Mouse (Mus musculus) cerebellum, postnatal 36 days (tissue): ENCODE results near the gene Spef1.

ENCODE experiments used
- DNase-seq, 2 experiments: peaks; one replicate each; pipeline ENCODE4 v3.0.0; 2021 to 2022; ENCODE audit warnings: mixed read lengths in 2 of 2

Spef1 gene

GRCm38 (mm10) chr2:131140533-131140905 is 46.6 kb downstream of the Spef1 start:
- DNase-seq, result no peak

- no peak for DNase-seq
These were observed 47.1 kb downstream of the Spef1 start for GRCm38 (mm10) chr2:131139886-131140532.

DNA sequence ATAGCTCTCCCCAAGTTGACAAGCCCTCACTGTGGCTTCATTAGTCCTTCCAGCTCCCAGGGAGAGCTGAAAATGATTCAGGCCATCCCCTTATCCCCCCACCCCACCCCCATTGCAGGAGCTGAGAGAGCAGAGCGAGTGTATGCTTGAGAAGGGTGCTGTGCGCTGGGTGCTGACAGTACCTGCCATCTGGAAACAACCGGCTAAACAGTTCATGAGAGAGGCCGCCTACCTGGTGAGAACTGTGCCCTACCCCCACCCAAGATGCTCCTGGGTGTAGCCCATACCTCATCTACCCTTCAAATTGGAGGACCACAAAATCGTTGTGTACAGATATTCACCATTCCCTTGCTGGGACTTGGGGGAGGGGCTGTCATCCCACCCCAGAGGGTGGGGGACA is 47.8 kb downstream of the Spef1 start:
- DNase-seq, result no peak

- DNase-seq, result no peak
These were observed 48.3 kb downstream of the Spef1 start for GRCm38 (mm10) chr2:131138760-131139159.

DNA sequence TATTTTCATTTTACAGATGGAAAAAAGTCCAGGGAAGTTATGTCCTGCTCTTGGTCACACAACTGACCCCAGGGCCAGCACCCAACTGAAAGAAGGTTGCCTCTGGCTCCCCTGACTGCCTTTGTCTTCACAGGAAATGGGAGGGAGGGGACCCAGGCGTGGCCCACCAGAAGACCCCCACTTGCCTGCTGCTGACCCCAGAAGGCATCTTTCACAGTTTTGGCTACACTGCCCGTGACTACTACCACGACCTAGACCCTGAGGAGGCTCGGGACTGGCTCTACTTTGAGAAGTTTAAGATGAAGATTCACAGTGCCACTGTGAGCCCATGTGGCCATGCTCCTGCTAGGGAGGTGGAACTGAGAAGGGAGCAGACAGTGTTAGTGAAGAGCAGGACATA is 48.8 kb downstream of the Spef1 start:
- DNase-seq, result no peak

DNA sequence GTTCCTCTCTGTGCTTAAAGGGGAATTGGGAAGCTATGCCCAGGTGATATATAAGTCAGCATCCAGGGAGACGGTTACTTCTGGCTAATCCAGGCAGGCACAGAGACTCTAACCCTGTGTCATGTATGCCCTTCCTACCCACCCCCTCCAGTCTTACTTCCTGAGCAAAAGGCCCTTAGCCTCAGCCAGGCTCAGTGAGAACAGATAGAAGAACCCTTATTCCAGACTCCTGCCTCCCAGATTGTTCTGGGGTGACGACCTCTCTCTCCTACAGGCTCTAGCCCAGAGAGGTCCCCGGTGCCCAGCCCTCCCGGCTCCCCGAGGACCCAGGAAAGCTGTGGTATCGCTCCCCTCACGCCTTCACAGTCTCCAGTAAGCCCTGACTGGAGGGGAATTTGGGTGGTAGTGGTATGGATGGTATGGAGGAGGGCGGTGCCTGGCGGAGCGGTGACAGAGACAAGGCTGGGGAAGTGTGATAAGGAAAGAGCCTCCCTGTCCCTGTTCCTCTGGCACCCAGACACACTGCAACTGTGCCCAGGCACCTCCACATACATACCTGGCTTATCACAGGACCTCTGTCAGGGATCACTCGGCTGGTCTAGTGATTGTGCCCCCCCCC is 51.5 kb downstream of the Spef1 start:
- DNase-seq, result no peak

GRCm38 (mm10) chr2:131134826-131135400 is 52.2 kb downstream of the Spef1 start:
- DNase-seq, result no peak

DNA sequence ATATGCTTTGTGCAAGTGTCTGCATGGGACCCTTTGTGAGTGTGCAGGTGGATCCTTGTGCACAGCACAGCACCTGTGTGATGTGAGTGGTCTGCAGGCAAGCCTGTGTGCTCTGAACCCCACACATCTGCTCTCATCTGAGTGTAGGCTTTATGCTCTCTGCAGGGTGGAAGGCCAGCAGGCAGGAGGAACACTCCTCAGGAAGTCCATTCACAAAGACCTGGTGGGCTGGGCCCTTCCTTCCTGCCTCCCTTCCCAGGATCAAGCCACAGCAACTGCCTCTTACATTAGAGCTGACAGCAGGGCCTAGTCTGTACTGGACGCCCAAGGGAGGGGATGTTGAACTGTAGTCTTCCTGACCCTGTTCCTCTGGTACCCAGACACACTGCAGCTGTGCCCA is 52.7 kb downstream of the Spef1 start:
- no peak for DNase-seq

- DNase-seq, result no peak
These were observed 54.0 kb downstream of the Spef1 start, which contains the start of gene Gm11037 for GRCm38 (mm10) chr2:131132930-131133547. Gm11037 (plus strand) TSS chr2:131133497.

GRCm38 (mm10) chr2:131132111-131132888 is 54.8 kb downstream of the Spef1 start:
- DNase-seq, result no peak

- DNase-seq, result no peak
These were observed 56.2 kb downstream of the Spef1 start for GRCm38 (mm10) chr2:131130849-131131248.

- no peak for DNase-seq
These were observed 57.2 kb downstream of the Spef1 start for GRCm38 (mm10) chr2:131129836-131130235.

GRCm38 (mm10) chr2:131128636-131129157 is 58.4 kb downstream of the Spef1 start:
- DNase-seq, result no peak

DNA sequence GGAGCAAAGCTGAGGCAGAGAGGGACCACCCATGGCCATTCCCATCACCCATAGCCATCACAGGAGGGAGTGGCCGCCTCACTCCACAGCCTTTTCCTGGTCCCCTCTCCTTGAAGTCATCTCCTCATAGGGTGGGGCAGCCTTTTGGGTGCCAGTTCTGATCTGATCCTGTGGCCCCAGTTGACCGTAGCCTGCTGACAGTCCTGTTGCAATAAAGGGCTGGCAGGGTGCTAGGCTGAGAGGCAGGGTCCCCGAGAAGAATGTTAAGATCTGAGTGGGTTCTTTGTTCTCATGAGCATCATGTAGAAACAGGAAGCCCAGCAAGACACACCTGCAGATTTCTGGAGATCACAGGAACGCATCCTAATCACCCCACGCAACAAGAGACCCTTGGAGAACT is 58.9 kb downstream of the Spef1 start:
- no peak for DNase-seq

DNA sequence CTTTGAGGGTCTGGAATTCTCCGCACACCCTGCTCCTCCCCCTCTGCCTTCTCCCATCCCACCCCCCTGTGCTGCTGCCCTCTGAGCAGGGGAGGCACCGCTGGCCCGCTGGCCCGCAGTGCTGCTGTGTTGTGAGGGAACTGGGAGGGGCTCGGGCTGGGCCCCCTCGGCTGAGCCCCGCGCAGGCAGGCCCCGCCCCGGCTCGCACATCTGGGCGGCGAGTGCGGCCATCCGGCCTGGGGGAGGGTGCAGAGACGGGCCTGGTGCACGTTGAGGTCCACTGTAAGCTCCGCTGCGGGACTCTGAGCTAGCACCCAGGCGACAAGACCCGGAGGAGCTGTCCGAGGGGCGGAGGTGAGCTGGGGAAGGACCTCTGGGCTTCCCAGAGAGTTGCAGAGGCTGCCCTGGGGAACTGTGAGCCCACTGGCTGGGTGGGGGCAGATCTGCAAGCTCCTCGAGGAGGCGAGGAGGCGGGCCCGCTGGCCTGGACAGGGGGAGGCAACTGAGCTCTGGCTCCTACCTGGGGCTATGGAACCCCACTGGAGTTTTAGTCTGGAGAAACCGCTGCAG is 59.8 kb downstream of the Spef1 start, which contains the start of gene Hspa12b:
Gene Hspa12b (plus strand): TSS at position 120 of the 570 bp plus-strand sequence.
- no peak for DNase-seq

GRCm38 (mm10) chr2:131125964-131126815 is 60.9 kb downstream of the Spef1 start:
- no peak for DNase-seq

GRCm38 (mm10) chr2:131125157-131125963 is 61.7 kb downstream of the Spef1 start:
- no peak for DNase-seq

- no peak for DNase-seq
These were observed 62.9 kb downstream of the Spef1 start for GRCm38 (mm10) chr2:131124166-131124565.
